Mouse (Mus musculus) hindbrain, embryonic 16.5 days (tissue): ENCODE measurements around the gene Fxyd1. TPM values are rescaled to one million over a fixed set of nuclear protein-coding genes. Genes with fewer than 3 reads are reported as not detected.

Experiments used
- ATAC-seq: fragments of 200-750 bp; cut with Nextera tagmentation; 2 replicates; pipeline ENCODE4 v1.8.0; 2017; ENCODE audit warnings: moderate TSS enrichment, moderate library complexity
- H3K27ac ChIP-seq: fragments of 300-500 bp; sonication (generic); 2 replicates; pipeline ENCODE4 v1.5.1; 2014; ENCODE audit warnings: low read depth, mild to moderate bottlenecking, control low read depth, low read length, moderate library complexity
- H3K27me3 ChIP-seq: fragments of 300-500 bp; sonication (generic); replicated peaks from 2 replicates; pipeline ENCODE4 v1.6.1; 2014; ENCODE audit warnings: low read length; ENCODE audit not compliant: control insufficient read depth, insufficient read depth
- H3K36me3 ChIP-seq: fragments of 300-500 bp; sonication (generic); 2 replicates; pipeline ENCODE4 v1.6.1; 2014; ENCODE audit warnings: mild to moderate bottlenecking, low read length, moderate library complexity, mixed read lengths; ENCODE audit not compliant: control insufficient read depth, insufficient read depth
- H3K4me1 ChIP-seq: fragments of 300-500 bp; sonication (generic); 2 replicates; pipeline ENCODE4 v1.6.1; 2014; ENCODE audit warnings: low read depth, low read length; ENCODE audit not compliant: control insufficient read depth, insufficient read depth
- H3K4me2 ChIP-seq: fragments of 300-500 bp; sonication (generic); 2 replicates; pipeline ENCODE4 v1.6.1; 2014; ENCODE audit warnings: mild to moderate bottlenecking, low read length, control low read depth, moderate library complexity
- H3K4me3 ChIP-seq: fragments of 300-500 bp; sonication (generic); 2 replicates; pipeline ENCODE4 v1.5.1; 2014; ENCODE audit warnings: mild to moderate bottlenecking, low read length, control low read depth, moderate library complexity
- H3K9ac ChIP-seq: fragments of 300-500 bp; sonication (generic); 2 replicates; pipeline ENCODE4 v1.6.1; 2014; ENCODE audit warnings: low read depth, mild to moderate bottlenecking, control low read depth, low read length, moderate library complexity
- H3K9me3 ChIP-seq: fragments of 300-500 bp; sonication (generic); 2 replicates; pipeline ENCODE4 v1.6.1; 2014; ENCODE audit warnings: mild to moderate bottlenecking, low read length, moderate library complexity; ENCODE audit not compliant: control insufficient read depth
- WGBS: fragments of 180-500 bp; shearing (Covaris S2); extraction: QIAGEN DNeasy Blood & Tissue Kit; methylation state at CpG from one replicate; pipeline ENCODE4 v1.1.7; 2014; 5-methylcytosine and 5-hydroxymethylcytosine counted together
- polyA plus RNA-seq: library from polyadenylated mRNA; unstranded; fragments of >200 nt; fragmentation: Nextera tagmentation; extraction: Ambion mirVana; gene quantifications from 2 replicates; pipeline ENCODE4 v1.2.1, GENCODE M21; 2015

The Fxyd1 gene
- polyA plus RNA-seq, 1 experiment from 2014 or later: 89.9 TPM

GRCm38 (mm10) chr7:31057730-31058129 is 731 bp upstream of the Fxyd1 start:
- Histone ChIP-seq H3K9me3 (no peaks in the 10 kb centered on the region), H3K4me2 (no peak overlapping the region), H3K4me3 (no peak overlapping the region), H3K27me3 (peaks cover 9% of the 10 kb centered on the region), H3K36me3 (no peaks in the 10 kb centered on the region), H3K27ac (no peak overlapping the region), H3K4me1 (peaks cover 3% of the 10 kb centered on the region), H3K9ac (no peak overlapping the region)
- 73% methylated on average over 5 of the region's 5 CpGs for WGBS
- ATAC-seq: no peak

GRCm38 (mm10) chr7:31056448-31056847 is 551 bp downstream of the Fxyd1 start:
- WGBS: 71% methylated on average over 7 of the region's 7 CpGs
- ATAC-seq: no peak

GRCm38 (mm10) chr7:31055883-31056282 is 1.1 kb downstream of the Fxyd1 start:
- H3K4me2 ChIP-seq: no peak overlapping the region

More at GRCm38 (mm10) chr7:31056448-31056847, 551 bp downstream of the Fxyd1 start:
- Histone ChIP-seq H3K4me1 (peaks cover 14% of the 10 kb centered on the region), H3K4me2 (no peak overlapping the region), H3K27me3 (peaks cover 12% of the 10 kb centered on the region), H3K9me3 (no peaks in the 10 kb centered on the region), H3K36me3 (no peaks in the 10 kb centered on the region), H3K9ac (no peak overlapping the region), H3K27ac (no peak overlapping the region), H3K4me3 (no peak overlapping the region)

GRCm38 (mm10) chr7:31055354-31055824 is 1.6 kb downstream of the Fxyd1 start:
- Histone ChIP-seq H3K27ac (no peak overlapping the region), H3K36me3 (no peaks in the 10 kb centered on the region), H3K4me3 (peak overlapping the region; percentile 5; the same call in 1 of the 2 replicates), H3K4me2 (peak overlapping the region; percentile 5; the same call in 1 of the 2 replicates), H3K27me3 (peaks cover 19% of the 10 kb centered on the region), H3K4me1 (peaks cover 23% of the 10 kb centered on the region), H3K9me3 (no peaks in the 10 kb centered on the region), H3K9ac (0 out of 2 replicates have a peak overlapping the region, but pooled peaks have one; percentile 1)
- 11% methylated on average over 10 of the region's 10 CpGs for WGBS
- no peak for ATAC-seq

More at GRCm38 (mm10) chr7:31055883-31056282, 1.1 kb downstream of the Fxyd1 start:
- ATAC-seq: no peak
- Histone ChIP-seq H3K4me3 (no peak overlapping the region), H3K9me3 (no peaks in the 10 kb centered on the region), H3K36me3 (no peaks in the 10 kb centered on the region), H3K27ac (no peak overlapping the region), H3K4me1 (peaks cover 20% of the 10 kb centered on the region), H3K27me3 (peaks cover 17% of the 10 kb centered on the region), H3K9ac (no peak overlapping the region)
- WGBS: 20% methylated on average over 3 of the region's 4 CpGs

GRCm38 (mm10) chr7:31054661-31055320 is 2.2 kb downstream of the Fxyd1 start:
- WGBS: 44% methylated on average over 11 of the region's 11 CpGs
- no peak overlapping the region for H3K4me3 ChIP-seq
- H3K27me3 ChIP-seq: peaks cover 19% of the 10 kb centered on the region
- H3K4me2 ChIP-seq: peak overlapping the region; percentile 8; the same call in 1 of the 2 replicates
- H3K9ac ChIP-seq: no peak overlapping the region
- no peaks in the 10 kb centered on the region for H3K9me3 ChIP-seq
- peaks cover 29% of the 10 kb centered on the region for H3K4me1 ChIP-seq
- ATAC-seq: no peak
- no peaks in the 10 kb centered on the region for H3K36me3 ChIP-seq
- H3K27ac ChIP-seq: no peak overlapping the region

- Histone ChIP-seq H3K36me3 (no peaks in the 10 kb centered on the region), H3K9me3 (no peaks in the 10 kb centered on the region), H3K27ac (no peak overlapping the region), H3K4me1 (peaks cover 33% of the 10 kb centered on the region), H3K27me3 (peaks cover 19% of the 10 kb centered on the region), H3K4me2 (no peak overlapping the region), H3K4me3 (no peak overlapping the region), H3K9ac (no peak overlapping the region)
- ATAC-seq: no peak
- WGBS: 27% methylated on average over 10 of the region's 10 CpGs
These were observed 3.0 kb downstream of the Fxyd1 start for GRCm38 (mm10) chr7:31053882-31054447.

GRCm38 (mm10) chr7:31052636-31053434 is 4.2 kb downstream of the Fxyd1 start:
- no peak overlapping the region for H3K27ac ChIP-seq
- peaks cover 33% of the 10 kb centered on the region for H3K4me1 ChIP-seq
- peaks cover 19% of the 10 kb centered on the region for H3K27me3 ChIP-seq
- peak; percentile 15; the same call in 1 of the 2 replicates for ATAC-seq
- WGBS: 2% methylated on average over 33 of the region's 34 CpGs
- peak overlapping the region; percentile 21 for H3K4me3 ChIP-seq
- peak overlapping the region; percentile 66 for H3K4me2 ChIP-seq
- H3K9me3 ChIP-seq: no peaks in the 10 kb centered on the region
- H3K36me3 ChIP-seq: no peaks in the 10 kb centered on the region
- peak overlapping the region; percentile 41 for H3K9ac ChIP-seq

- Histone ChIP-seq H3K9me3 (no peaks in the 10 kb centered on the region), H3K27ac (no peak overlapping the region), H3K4me1 (peaks cover 33% of the 10 kb centered on the region), H3K4me3 (peak overlapping the region; percentile 21), H3K4me2 (peak overlapping the region; percentile 66), H3K27me3 (peaks cover 19% of the 10 kb centered on the region), H3K9ac (peak overlapping the region; percentile 41), H3K36me3 (no peaks in the 10 kb centered on the region)
- WGBS: 3% methylated on average over 22 of the region's 22 CpGs
- ATAC-seq: no peak
These were observed 4.8 kb downstream of the Fxyd1 start for GRCm38 (mm10) chr7:31052251-31052635.
